15 mouse cellular contexts compared by ENCODE assay signal in genomic region chr13:59547091-59547490, GRCm38 (mm10). TPM values are rescaled to one million over a fixed set of nuclear protein-coding genes. Genes with fewer than 3 reads are reported as not detected.
DNase-seq lines count a peak whose midpoint lies in the region; ATAC-seq lines count a peak whose summit lies in the region.
"Had no signal": no experiment of that assay in that cellular context is flagged by ENCODE, and none has a peak within 500 bp of the region (broad histone marks: within the 10 kb centered on the region; RNA-seq: fewer than 3 reads in every experiment).

No protein-coding gene starts in this region.

- WGBS in heart, embryonic 11.5 days (ENCODE audit: insufficient replicate concordance) = 74% methylated on average over 2 of the region's 2 CpGs

- ATAC-seq in heart, embryonic 11.5 days (replicated peaks; ENCODE audit: insufficient number of reproducible peaks, low FRiP score, low TSS enrichment) = no peak
- peak; percentile 43 for ATAC-seq in common myeloid progenitor, adult 5-6 weeks (replicated peaks; ENCODE audit: low read depth, poor library complexity, severe bottlenecking)
- ATAC-seq: intestine, embryonic 15.5 days had no signal

- no peak overlapping the region for H3K4me2 ChIP-seq in heart, embryonic 11.5 days
- H3K4me2 ChIP-seq: intestine, embryonic 15.5 days; neural tube, embryonic 15.5 days had no signal

- no peaks in the 10 kb centered on the region for H3K27me3 ChIP-seq in heart, embryonic 11.5 days (ENCODE audit: control insufficient read depth, insufficient read depth, low read length)
- H3K27me3 ChIP-seq: intestine, embryonic 15.5 days; neural tube, embryonic 15.5 days had no signal

- DNase-seq in heart, adult 11 months = peak; percentile 95
- peak; percentile 69 for DNase-seq in heart, postnatal 4 days
- DNase-seq in lung, postnatal 10 days = peak; percentile 52
- DNase-seq in spleen, adult 18-20 months = no peak
- no peak for DNase-seq in ovary, postnatal 36 days (ENCODE audit: low spot score)
- no peak for DNase-seq in frontal cortex, postnatal 25 days (ENCODE audit: low spot score in 2 of 2)
- DNase-seq: adrenal gland, adult 8-10 months; cerebellum, adult 11 months; gastrocnemius, postnatal 36 days; midbrain, embryonic 14.5 days had no signal

- no peak overlapping the region for H3K27ac ChIP-seq in heart, embryonic 11.5 days (ENCODE audit: low read depth, low read length)
- H3K27ac ChIP-seq: intestine, embryonic 15.5 days; liver, embryonic 14.5 days; neural tube, embryonic 15.5 days had no signal

- H3K4me1 ChIP-seq in heart, embryonic 11.5 days (ENCODE audit: control insufficient read depth, insufficient read depth, low read length) = peaks cover 22% of the 10 kb centered on the region

- no peak overlapping the region for H3K9ac ChIP-seq in heart, embryonic 11.5 days (ENCODE audit: low read depth, low read length)
- H3K9ac ChIP-seq: intestine, embryonic 15.5 days; liver, embryonic 14.5 days; neural tube, embryonic 15.5 days had no signal

- H3K36me3 ChIP-seq in heart, embryonic 11.5 days (ENCODE audit: control insufficient read depth, insufficient read depth, low read length) = no peaks in the 10 kb centered on the region
- H3K36me3 ChIP-seq: intestine, embryonic 15.5 days; neural tube, embryonic 15.5 days had no signal

- H3K4me3 ChIP-seq in heart, embryonic 11.5 days (ENCODE audit: low read depth, low read length) = no peak overlapping the region
- H3K4me3 ChIP-seq: intestine, embryonic 15.5 days; neural tube, embryonic 15.5 days had no signal

- no peaks in the 10 kb centered on the region for H3K9me3 ChIP-seq in heart, embryonic 11.5 days (replicated peaks; ENCODE audit: control insufficient read depth, low read length)
- H3K9me3 ChIP-seq: intestine, embryonic 15.5 days; neural tube, embryonic 15.5 days had no signal

RNA-seq across cellular contexts. Expression of gene Agtpbp1, which starts 37.9 kb away (rescaled TPM):
- polyA plus RNA-seq in heart, embryonic 11.5 days (2014; fragmentation: Nextera tagmentation; extraction: Ambion mirVana) = 13.7 and 14.7 TPM in 2 replicates
- 56.3 and 72.4 TPM in 2 replicates for total RNA-seq in common myeloid progenitor, adult 5-6 weeks (2017)
- total RNA-seq in heart, postnatal 4 days (2021) = 10 to 100 TPM; 38.2 to 38.7 TPM

RNA-seq across cellular contexts. Expression of gene Naa35, which starts 38.0 kb away (rescaled TPM):
- polyA plus RNA-seq in heart, embryonic 11.5 days (2014; fragmentation: Nextera tagmentation; extraction: Ambion mirVana) = 67.0 and 68.4 TPM in 2 replicates
- total RNA-seq in common myeloid progenitor, adult 5-6 weeks (2017) = 37.3 and 68.3 TPM in 2 replicates
- 10 to 100 TPM; 81.9 to 98.9 TPM for total RNA-seq in heart, postnatal 4 days (2021)

Comparison
In these comparisons a context has a peak if more than half of its experiments do, and no peak if none do; other contexts are left out.
1. DNase-seq: peak in heart, adult 11 months (single experiment), heart, postnatal 4 days (single experiment) and lung, postnatal 10 days (single experiment); none in spleen, adult 18-20 months (0 of 2), ovary, postnatal 36 days (single experiment) and frontal cortex, postnatal 25 days (0 of 2).